Mouse (Mus musculus) myocyte (in vitro differentiated cells): ENCODE results near the gene Mertk.

Experiments used
- CEBPB ChIP-seq: IDR thresholded peaks from 2 replicates; pipeline ENCODE4 v1.6.1; 2011; ENCODE audit warnings: mild to moderate bottlenecking, moderate library complexity; ENCODE audit not compliant: poor library complexity, insufficient read depth, severe bottlenecking
- E2F4 ChIP-seq: IDR thresholded peaks from one replicate; pipeline ENCODE4 v1.6.1; 2011; ENCODE audit warnings: mild to moderate bottlenecking, control low read depth, moderate library complexity; ENCODE audit not compliant: insufficient read depth
- MAX ChIP-seq: IDR thresholded peaks from one replicate; pipeline ENCODE4 v1.6.1; 2011; ENCODE audit warnings: low read depth, mild to moderate bottlenecking, control low read depth
- MYOD1 ChIP-seq, 3 experiments: IDR thresholded peaks; one replicate each; pipeline ENCODE4 v1.6.1; 2011; ENCODE audit warnings: control low read depth in 2 of 3, low read depth in 2 of 3, mild to moderate bottlenecking in 2 of 3, moderate library complexity in 1 of 3; ENCODE audit not compliant: insufficient read length in 2 of 3, control insufficient read depth in 1 of 3
- MYOG ChIP-seq, 3 experiments: IDR thresholded peaks; one replicate each; pipeline ENCODE4 v1.6.1; 2011; ENCODE audit warnings: control low read depth in 2 of 3, low read depth in 2 of 3, mild to moderate bottlenecking in 2 of 3; ENCODE audit not compliant: insufficient read length in 2 of 3, control insufficient read depth in 1 of 3, insufficient read depth in 1 of 3
- POLR2A ChIP-seq: IDR thresholded peaks from one replicate; pipeline ENCODE4 v1.6.1; 2011; ENCODE audit warnings: low read depth, mild to moderate bottlenecking, control low read depth, moderate library complexity; ENCODE audit not compliant: insufficient read length
- POLR2AphosphoS2 ChIP-seq: IDR thresholded peaks from one replicate; pipeline ENCODE4 v1.6.1; 2011; ENCODE audit warnings: low read depth, control low read depth; ENCODE audit not compliant: insufficient read length
- REST ChIP-seq: IDR thresholded peaks from one replicate; pipeline ENCODE4 v1.6.1; 2011; ENCODE audit warnings: mild to moderate bottlenecking, control low read depth, moderate library complexity; ENCODE audit not compliant: insufficient read depth, insufficient read length
- SRF ChIP-seq: IDR thresholded peaks from one replicate; pipeline ENCODE4 v1.6.1; 2011; ENCODE audit warnings: low read depth; ENCODE audit not compliant: control insufficient read depth, insufficient read length
- TCF12 ChIP-seq: IDR thresholded peaks from one replicate; pipeline ENCODE4 v1.6.1; 2011; ENCODE audit warnings: mild to moderate bottlenecking, control low read depth; ENCODE audit not compliant: poor library complexity, insufficient read depth, severe bottlenecking
- TCF3 ChIP-seq: IDR thresholded peaks from one replicate; pipeline ENCODE4 v1.6.1; 2011; ENCODE audit warnings: low read depth, control low read depth; ENCODE audit not compliant: insufficient read length
- USF1 ChIP-seq: IDR thresholded peaks from one replicate; pipeline ENCODE4 v1.6.1; 2011; ENCODE audit warnings: low read depth, mild to moderate bottlenecking, control low read depth, moderate library complexity

- no peak for TF ChIP-seq POLR2A
- TF ChIP-seq USF1 = no peak
- TF ChIP-seq MAX = no peak
- TF ChIP-seq CEBPB = no peak
- TF ChIP-seq MYOG (IDR thresholded peaks at IDR 0.05; ENCODE audit: control insufficient read depth in 1 of 3, insufficient read depth in 1 of 3, insufficient read length in 2 of 3, low read depth in 2 of 3) = no peak
- TF ChIP-seq E2F4 = no peak
- no peak for TF ChIP-seq MYOD1 (IDR thresholded peaks at IDR 0.05; ENCODE audit: control insufficient read depth in 1 of 3, insufficient read length in 2 of 3, low read depth in 2 of 3)
- no peak for TF ChIP-seq TCF12
- no peak for TF ChIP-seq POLR2AphosphoS2
- TF ChIP-seq TCF3 = no peak
- TF ChIP-seq REST = no peak
- TF ChIP-seq SRF = no peak
Measured at GRCm38 (mm10) chr2:128680661-128681060, 18.1 kb upstream of the Mertk start.
